Mouse (Mus musculus) gastrocnemius, adult 2 months (tissue): ENCODE results near the gene Cuta. TPM values are rescaled to one million over a fixed set of nuclear protein-coding genes. Genes with fewer than 3 reads are reported as not detected.

Experiments used
- DNase-seq: peaks from one replicate; pipeline ENCODE4 v3.0.0; 2022
- H3K27ac ChIP-seq: fragments of 200-600 bp; 2 replicates; pipeline ENCODE4 v1.8.1; 2022; ENCODE audit warnings: mild to moderate bottlenecking
- H3K4me3 ChIP-seq: fragments of 200-600 bp; 2 replicates; pipeline ENCODE4 v1.8.1; 2022; ENCODE audit warnings: mild to moderate bottlenecking, moderate library complexity
- CTCF ChIP-seq: fragments of 200-600 bp; IDR thresholded peaks from 2 replicates; pipeline ENCODE4 v1.8.1; 2022; ENCODE audit warnings: antibody characterized with exemption, mild to moderate bottlenecking, moderate library complexity
- intact Hi-C: fragments of 180-260 bp; cut with DNase I; formaldehyde crosslinking; loops from one replicate; pipeline ENCODE4 v1.15.1; 2025
- microRNA-seq: library from miRNA; unstranded; fragments of <30 nt; microRNA quantifications from one replicate; pipeline ENCODE4 v1.2.0, GENCODE M21; 2021
- total RNA-seq, 2 experiments: library from RNA; stranded (reverse); gene quantifications; 2 replicates each; pipeline ENCODE4 v1.2.3; 2021

Cuta gene
- total RNA-seq, 2 experiments from 2014 or later = 93.8 to 104 TPM

GRCm38 (mm10) chr17:26886047-26886749 lies 53.2 kb downstream of the Cuta start:
- intact Hi-C loops = loop anchor here (1.0 to 10.0 kb wide), 3 partner anchors 92 to 431 kb away; no protein-coding TSS in a partner anchor
- H3K27ac ChIP-seq = peak overlapping the region; percentile 76
- peak overlapping the region; percentile 73 for H3K4me3 ChIP-seq
- peak; percentile 100 for TF ChIP-seq CTCF
- DNase-seq = peak; percentile 89

- intact Hi-C loops = loop anchor here (10.0 kb wide), 1 partner anchor 430 kb away; no protein-coding TSS in a partner anchor
- peak; percentile 66 for TF ChIP-seq CTCF
- peak; percentile 91 for DNase-seq
- Histone ChIP-seq H3K27ac (peak overlapping the region; percentile 76), H3K4me3 (peak overlapping the region; percentile 73)
These were observed 54.1 kb downstream of the Cuta start for GRCm38 (mm10) chr17:26884995-26885926.

Small RNA genes within 50 kb of the gene (microRNA-seq; reads per million reads assigned to microRNA genes)
- not detected for gene Gm27775
- gene Mir3083 = not detected
- gene Mir6968 = not detected

Other genes starting within 250 kb of the Cuta start
- 10 to 100 TPM; 39.6 to 40.2 TPM for gene Crebrf, start 223.9 kb downstream of the Cuta start, total RNA-seq
- 10 to 100 TPM; 27.3 to 30.3 TPM for gene Bnip1, start 158.5 kb downstream of the Cuta start, total RNA-seq
- gene Nkx2-5, start 94.6 kb downstream of the Cuta start, total RNA-seq = not detected
- gene Kifc5b, start 22.5 kb downstream of the Cuta start, total RNA-seq = under 1 TPM; 0.18 to 0.64 TPM
- 10 to 100 TPM in 1 of 2 experiments, 1 to 10 TPM in 1; 9.2 to 10.7 TPM for gene Phf1, start 6.5 kb downstream of the Cuta start, total RNA-seq
- gene Syngap1, start 1.7 kb upstream of the Cuta start, total RNA-seq = 1 to 10 TPM; 3.0 to 3.5 TPM
- under 1 TPM; 0.17 to 0.41 TPM for gene Zbtb9, start 33.6 kb upstream of the Cuta start, total RNA-seq
- gene Bak1, start 89.4 kb upstream of the Cuta start, total RNA-seq = 10 to 100 TPM; 15.5 to 20.1 TPM
- gene Itpr3, start 117.7 kb upstream of the Cuta start, total RNA-seq = 1 to 10 TPM; 1.9 to 2.1 TPM
- gene Uqcc2, start 194.3 kb upstream of the Cuta start, total RNA-seq = 100 to 1,000 TPM; 405 to 424 TPM
- 10 to 100 TPM; 30.9 to 84.2 TPM for gene Ip6k3, start 228.2 kb upstream of the Cuta start, total RNA-seq